Mouse (Mus musculus) kidney, embryonic 14.5 days (tissue): ENCODE measurements around the gene CT030661.1. TPM values are rescaled to one million over a fixed set of nuclear protein-coding genes. Genes with fewer than 3 reads are reported as not detected.

Source experiments
- polyA plus RNA-seq: library from polyadenylated mRNA; unstranded; fragments of >200 nt; fragmentation: Nextera tagmentation; extraction: Ambion mirVana; gene quantifications from 2 replicates; pipeline ENCODE4 v1.2.1, GENCODE M21; 2014

Gene CT030661.1
- polyA plus RNA-seq, 1 experiment from 2014 or later, result 13.0 TPM

Other genes with a start within 250 kb of the CT030661.1 start
- 3.1 and 3.3 TPM in 2 replicates for gene Zfp947, start 148.6 kb downstream of the CT030661.1 start, polyA plus RNA-seq
- gene Zfp994, start 89.2 kb downstream of the CT030661.1 start, polyA plus RNA-seq, result 2.8 and 2.9 TPM in 2 replicates
- 12.8 and 15.8 TPM in 2 replicates for gene Zfp944, start 46.6 kb upstream of the CT030661.1 start, polyA plus RNA-seq
- gene Zfp758, start 46.6 kb upstream of the CT030661.1 start, polyA plus RNA-seq, result 9.2 and 9.7 TPM in 2 replicates
- gene Zfp946, start 109.4 kb upstream of the CT030661.1 start, polyA plus RNA-seq, result 12.3 and 16.8 TPM in 2 replicates